Mouse (Mus musculus) lung, adult 2 months (tissue): ENCODE results near the gene Gda. TPM values are rescaled to one million over a fixed set of nuclear protein-coding genes. Genes with fewer than 3 reads are reported as not detected.

ENCODE experiments used
- DNase-seq: peaks from one replicate; pipeline ENCODE4 v3.0.0; 2022
- H3K4me1 ChIP-seq: fragments of 200-500 bp; 2 replicates; pipeline ENCODE4 v1.6.1; 2011; ENCODE audit warnings: low read length; ENCODE audit not compliant: control insufficient read depth, insufficient read depth
- H3K4me3 ChIP-seq: fragments of 200-500 bp; replicated peaks from 2 replicates; pipeline ENCODE3; 2011; ENCODE audit warnings: low read depth, mild to moderate bottlenecking, control low read depth, low read length; ENCODE audit errors: extremely low read depth
- CTCF ChIP-seq: fragments of 200-500 bp; IDR thresholded peaks from 2 replicates; pipeline ENCODE4 v1.5.1; 2011; ENCODE audit warnings: mild to moderate bottlenecking, low read length, control low read depth; ENCODE audit not compliant: insufficient read depth
- POLR2A ChIP-seq: fragments of 200-500 bp; IDR thresholded peaks from 2 replicates; pipeline ENCODE4 v1.6.1; 2011; ENCODE audit warnings: low read depth, mild to moderate bottlenecking, control low read depth, low read length, borderline replicate concordance; ENCODE audit errors: extremely low read depth
- WGBS: fragments of 180-500 bp; shearing (Covaris S2); methylation state at CpG from one replicate; pipeline ENCODE4 v1.1.7; 2018; 5-methylcytosine and 5-hydroxymethylcytosine counted together
- polyA plus RNA-seq: library from polyadenylated mRNA; depleted of rRNA; stranded (reverse); fragments of >200 nt; gene quantifications from 2 replicates; pipeline ENCODE4 v1.2.3, GENCODE M21; 2012

Gda gene
- polyA plus RNA-seq, 1 experiment: 3.2 TPM

DNA sequence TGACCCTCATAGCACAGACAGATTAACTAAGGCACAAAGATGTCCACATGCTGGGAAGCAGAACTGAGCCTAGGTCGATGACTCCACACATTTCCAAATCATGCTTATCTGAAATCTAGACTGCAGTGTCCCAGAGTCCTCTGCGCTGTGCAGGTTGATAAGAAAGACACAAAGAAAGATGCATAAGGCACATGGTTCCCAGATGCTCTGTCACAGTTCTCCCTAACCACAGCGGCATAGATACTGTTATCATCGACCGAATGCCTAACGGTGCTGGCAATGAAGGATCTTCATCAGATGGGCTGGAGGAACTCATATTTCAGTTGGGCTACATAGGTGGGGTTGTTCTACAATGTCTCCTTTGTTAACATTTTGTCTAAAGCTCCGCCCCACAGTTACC lies 49.5 kb downstream of the Gda start:
- no peak for DNase-seq
- TF ChIP-seq POLR2A (no peak), CTCF (no peak)
- H3K4me1 ChIP-seq: no peaks in the 10 kb centered on the region
- H3K4me3 ChIP-seq: no peak overlapping the region
- 84% methylated on average over 7 of the region's 7 CpGs for WGBS

DNA sequence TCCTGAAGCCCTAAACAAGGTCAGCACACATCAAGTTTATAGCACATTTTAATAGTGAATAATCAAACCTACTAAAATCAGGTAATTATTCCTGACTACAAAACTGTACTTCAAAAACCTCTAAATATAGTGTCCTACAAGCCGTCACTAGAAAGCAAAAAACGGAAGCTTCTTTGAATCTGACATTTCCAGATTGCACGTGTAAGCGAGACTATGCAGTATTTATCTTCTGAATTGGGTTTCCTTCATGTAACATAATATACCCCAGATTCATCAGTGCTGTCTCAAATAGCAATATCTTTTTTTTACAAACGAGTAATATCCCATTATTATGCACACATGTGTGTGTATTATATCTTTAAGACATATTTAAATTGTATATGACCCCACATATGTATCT lies 54.8 kb downstream of the Gda start:
- H3K4me1 ChIP-seq: no peaks in the 10 kb centered on the region
- H3K4me3 ChIP-seq: no peak overlapping the region
- 86% methylated on average over 5 of the region's 5 CpGs for WGBS
- TF ChIP-seq POLR2A (no peak), CTCF (no peak)
- no peak for DNase-seq

DNA sequence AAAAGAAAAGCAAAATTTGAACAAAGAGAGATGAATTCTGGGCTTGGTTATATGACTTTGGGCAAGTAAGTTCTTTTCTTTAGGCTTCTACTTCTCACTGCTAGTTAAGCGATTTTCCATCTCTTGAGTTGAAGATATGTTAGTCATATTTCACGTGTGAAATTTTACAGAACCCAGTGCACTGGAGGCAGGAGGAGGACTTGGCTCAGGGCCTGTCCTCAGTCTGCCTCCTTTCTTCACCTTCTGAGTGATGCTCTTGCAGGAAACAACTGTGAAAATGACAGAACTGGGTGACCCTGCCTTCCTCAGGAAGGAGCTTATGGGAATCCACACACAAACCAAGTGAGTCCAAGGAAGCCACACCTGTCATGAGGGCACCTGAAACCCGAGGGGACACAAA lies 57.9 kb downstream of the Gda start:
- 57% methylated on average over 3 of the region's 3 CpGs for WGBS
- no peak overlapping the region for H3K4me3 ChIP-seq
- H3K4me1 ChIP-seq: no peaks in the 10 kb centered on the region
- no peak for TF ChIP-seq CTCF
- no peak for TF ChIP-seq POLR2A
- DNase-seq: no peak

DNA sequence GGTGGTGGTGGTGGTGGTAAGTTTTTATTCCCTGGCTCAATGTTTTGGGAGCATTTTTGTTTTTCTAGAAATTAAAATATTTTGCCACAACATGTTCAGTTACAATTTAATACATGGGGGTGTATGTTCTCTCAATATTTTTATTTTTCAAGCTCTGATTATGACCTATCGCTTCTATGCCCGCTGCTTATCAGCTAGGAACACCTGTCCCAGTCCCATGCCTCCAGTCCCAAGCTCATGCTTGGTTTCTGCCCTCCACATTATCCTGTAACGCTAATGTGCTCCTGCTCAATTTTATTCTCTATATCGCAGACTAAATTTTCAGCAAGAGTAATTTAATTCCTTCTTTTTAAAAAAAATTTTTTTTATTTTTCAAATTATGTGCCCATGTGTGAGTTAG lies 64.1 kb downstream of the Gda start:
- WGBS: 92% methylated on average over 4 of the region's 4 CpGs
- Histone ChIP-seq H3K4me3 (no peak overlapping the region), H3K4me1 (no peaks in the 10 kb centered on the region)
- DNase-seq: no peak
- TF ChIP-seq CTCF: no peak

DNA sequence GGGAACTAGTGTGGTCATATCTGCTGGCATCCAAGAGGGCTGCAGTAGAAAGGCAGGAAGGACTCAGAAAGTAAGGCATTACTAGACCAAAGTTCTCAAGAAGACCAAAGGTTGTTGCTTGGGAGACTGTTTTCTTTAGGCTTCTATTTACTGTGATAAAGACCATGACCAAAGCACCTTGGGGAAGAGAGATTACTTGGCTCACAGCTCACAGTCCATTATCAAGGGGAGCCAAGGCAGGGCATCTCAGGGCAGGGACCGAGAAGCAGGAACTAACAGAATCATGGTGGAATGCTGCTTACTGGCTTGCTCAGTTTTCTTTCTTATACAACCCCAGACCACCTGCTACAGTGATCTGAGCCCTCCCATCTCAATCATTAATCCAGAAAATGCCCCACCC lies 65.9 kb downstream of the Gda start:
- H3K4me1 ChIP-seq: no peaks in the 10 kb centered on the region
- H3K4me3 ChIP-seq: no peak overlapping the region
- 70% methylated on average over 1 of the region's 1 CpGs for WGBS
- DNase-seq: no peak
- no peak for TF ChIP-seq POLR2A
- TF ChIP-seq CTCF: no peak

DNA sequence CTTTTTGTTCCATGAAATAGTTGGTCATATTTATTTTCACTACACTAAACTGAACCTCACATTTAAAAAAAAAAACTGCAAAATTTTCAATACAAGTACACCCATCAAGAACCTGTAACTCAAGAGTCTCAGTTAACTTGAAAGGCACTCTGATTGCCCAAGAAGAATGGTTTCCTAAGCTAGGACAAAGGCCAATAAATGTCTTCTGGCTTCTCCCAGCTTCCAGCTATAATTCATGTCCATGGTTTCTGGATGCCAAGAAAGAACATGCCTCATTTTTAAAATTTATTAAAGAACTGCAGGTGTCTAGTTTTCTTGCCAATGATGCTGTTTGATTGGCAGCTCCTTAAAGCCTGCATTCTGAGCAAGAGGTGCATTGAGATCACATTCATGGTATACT lies 75.3 kb downstream of the Gda start:
- H3K4me3 ChIP-seq: no peak overlapping the region
- no peak for DNase-seq
- TF ChIP-seq POLR2A (no peak), CTCF (no peak)
- no peaks in the 10 kb centered on the region; the same call in 1 of the 2 replicates for H3K4me1 ChIP-seq

DNA sequence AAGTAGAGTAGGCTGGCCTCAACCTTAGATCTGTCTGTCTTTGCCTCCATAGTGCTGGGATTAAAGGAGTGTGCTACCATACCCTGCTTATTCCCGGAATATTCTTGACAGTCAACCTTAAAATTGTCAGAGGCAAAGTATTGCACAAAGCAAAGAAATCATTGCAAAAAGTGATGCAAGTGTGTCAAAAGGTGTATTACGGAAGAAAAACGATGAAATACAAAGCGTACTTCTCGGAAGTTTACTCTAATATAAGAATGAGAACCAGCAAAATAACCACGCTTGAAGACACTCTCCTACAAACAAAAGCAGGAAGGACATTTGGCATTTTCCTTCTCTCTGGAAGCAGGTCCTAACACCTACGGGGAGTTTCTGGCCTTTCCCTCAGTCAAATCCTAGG lies 76.9 kb downstream of the Gda start:
- TF ChIP-seq CTCF (no peak), POLR2A (no peak)
- Histone ChIP-seq H3K4me1 (no peaks in the 10 kb centered on the region; the same call in 1 of the 2 replicates), H3K4me3 (no peak overlapping the region)
- no peak for DNase-seq
- WGBS: 86% methylated on average over 7 of the region's 7 CpGs

DNA sequence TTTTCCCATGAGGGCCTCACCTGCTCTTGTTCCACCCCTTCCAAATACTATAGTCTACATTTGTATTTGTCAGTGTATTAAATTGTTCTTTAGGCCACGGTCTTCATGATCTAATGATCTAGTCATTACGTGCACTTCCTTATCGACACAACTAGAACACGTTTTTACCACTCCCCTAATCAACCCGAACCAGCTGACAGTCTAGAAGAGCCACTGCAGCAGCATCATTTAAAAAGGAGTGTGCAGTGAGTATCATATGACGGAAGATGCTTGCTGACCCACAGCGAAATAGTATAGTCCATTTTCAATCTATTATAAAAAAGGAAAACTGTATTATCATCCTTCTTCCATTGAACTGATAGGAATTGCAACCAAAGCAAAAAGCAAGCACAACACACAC lies 82.3 kb downstream of the Gda start:
- Histone ChIP-seq H3K4me1 (no peaks in the 10 kb centered on the region), H3K4me3 (no peak overlapping the region)
- 93% methylated on average over 7 of the region's 7 CpGs for WGBS
- TF ChIP-seq POLR2A (no peak), CTCF (no peak)
- DNase-seq: no peak

DNA sequence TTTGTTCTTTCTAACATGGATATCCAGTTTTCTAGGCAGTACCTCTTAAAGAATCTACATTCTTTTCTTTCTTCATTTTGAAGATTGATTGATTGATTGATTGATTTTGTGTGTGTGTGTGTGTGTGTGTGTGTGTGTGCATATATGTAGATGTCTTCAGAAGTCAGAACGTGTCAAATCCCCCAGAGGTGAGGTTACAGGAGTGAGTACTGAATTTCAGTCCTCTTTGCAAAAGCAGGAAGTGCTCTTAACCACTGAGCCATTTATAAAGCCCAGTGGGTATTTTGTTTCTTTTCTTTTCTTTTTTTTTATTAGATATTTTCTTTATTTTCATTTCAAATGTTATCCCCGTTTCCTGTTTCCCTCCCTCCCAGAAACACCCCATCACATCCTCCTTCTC lies 86.4 kb downstream of the Gda start:
- no peak for DNase-seq
- H3K4me3 ChIP-seq: no peak overlapping the region
- 61% methylated on average over 2 of the region's 2 CpGs for WGBS
- TF ChIP-seq POLR2A (no peak), CTCF (no peak)
- peaks cover 4% of the 10 kb centered on the region; the same call in 1 of the 2 replicates for H3K4me1 ChIP-seq

DNA sequence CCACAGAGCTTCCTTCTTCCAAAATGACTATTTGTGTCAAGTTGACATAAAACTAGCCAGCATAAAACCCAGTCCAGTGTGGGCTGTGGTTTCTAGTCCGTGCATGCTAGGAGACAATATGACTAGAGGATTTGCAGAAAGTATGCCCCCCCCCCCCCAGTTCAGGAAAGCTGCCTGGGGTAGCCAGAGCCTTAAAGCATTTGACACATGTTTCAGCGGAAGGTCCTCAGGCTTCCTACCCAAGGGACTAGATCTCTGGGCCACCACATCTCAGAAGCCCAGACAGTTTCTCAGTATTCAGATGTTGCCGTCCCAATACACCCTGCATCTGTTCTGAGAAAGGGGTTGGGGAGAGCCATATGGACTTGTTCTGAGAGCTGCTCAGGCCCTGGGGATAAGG lies 89.0 kb downstream of the Gda start:
- no peak for TF ChIP-seq CTCF

DNA sequence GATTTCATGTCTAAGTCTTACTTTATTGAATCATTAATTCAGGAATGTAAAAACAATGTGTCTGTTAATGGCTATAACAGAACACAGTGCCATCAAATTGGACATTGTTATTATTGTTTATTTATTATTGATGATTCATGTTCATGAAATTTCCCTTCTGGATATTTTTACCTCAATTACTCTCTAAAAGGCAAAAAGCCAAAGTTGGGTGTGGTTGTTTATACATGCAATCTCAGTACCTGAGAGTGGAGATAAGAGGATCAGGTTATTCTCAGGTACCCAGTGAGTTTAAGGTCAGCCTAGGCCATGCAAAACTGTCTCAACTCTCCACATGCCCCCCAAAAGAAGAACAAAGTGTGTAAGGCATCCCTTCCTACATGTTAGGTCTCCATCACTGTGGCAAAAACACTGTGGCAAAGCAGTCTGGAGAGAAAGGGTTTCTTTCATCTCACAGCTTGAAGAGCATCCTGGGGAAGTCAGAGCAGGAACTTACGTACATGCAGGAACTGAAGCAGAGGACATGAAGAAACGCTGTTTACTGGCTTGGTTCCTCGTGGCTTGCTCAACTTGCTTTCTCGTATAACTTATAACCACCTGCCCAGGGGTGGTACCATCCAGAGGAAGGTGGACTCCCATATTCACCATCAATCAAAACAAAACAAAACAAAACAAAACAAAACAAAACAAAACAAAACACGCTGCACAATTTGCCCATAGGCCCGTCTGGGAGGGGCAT lies 89.6 kb downstream of the Gda start:
- no peak for TF ChIP-seq CTCF
- TF ChIP-seq POLR2A: no peak
- Histone ChIP-seq H3K4me3 (no peak overlapping the region), H3K4me1 (peaks cover 4% of the 10 kb centered on the region; the same call in 1 of the 2 replicates)
- no peak for DNase-seq
- 51% methylated on average over 6 of the region's 6 CpGs for WGBS

More for the DNA sequence above, 89.0 kb downstream of the Gda start:
- DNase-seq: no peak
- no peak overlapping the region for H3K4me3 ChIP-seq
- WGBS: 79% methylated on average over 3 of the region's 3 CpGs
- H3K4me1 ChIP-seq: peaks cover 4% of the 10 kb centered on the region; the same call in 1 of the 2 replicates

DNA sequence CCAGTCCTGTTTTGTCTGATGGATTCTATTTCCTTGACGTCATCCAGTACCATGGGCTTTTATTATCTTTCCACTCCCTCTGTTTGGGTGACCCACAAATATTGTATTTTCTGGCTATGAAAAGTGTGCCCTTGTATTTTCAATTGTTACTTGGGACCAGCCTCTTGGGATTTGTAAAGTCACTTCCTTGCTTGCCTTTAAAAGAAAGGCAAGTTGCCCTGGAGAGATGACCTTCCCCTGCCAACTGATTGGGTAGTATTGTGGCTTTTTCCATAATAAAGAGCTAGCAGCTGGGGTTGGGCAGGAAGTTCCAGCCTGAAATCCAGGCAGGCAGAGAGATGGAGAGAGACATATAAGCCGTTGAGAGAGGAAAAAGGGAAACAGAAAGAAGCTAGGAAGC lies 91.5 kb downstream of the Gda start:
- 48% methylated on average over 2 of the region's 2 CpGs for WGBS
- Histone ChIP-seq H3K4me1 (peaks cover 4% of the 10 kb centered on the region; the same call in 1 of the 2 replicates), H3K4me3 (no peak overlapping the region)
- no peak for DNase-seq
- TF ChIP-seq POLR2A: no peak
- TF ChIP-seq CTCF: no peak
